Mouse (Mus musculus) cerebellum, adult 2 months (tissue): ENCODE results near the gene Rab6a.

Experiments
- CTCF ChIP-seq: fragments of 200-500 bp; IDR thresholded peaks from 2 replicates; pipeline ENCODE4 v1.5.1; 2011; ENCODE audit warnings: low read depth, mild to moderate bottlenecking, control low read depth, low read length, moderate library complexity, borderline replicate concordance; ENCODE audit not compliant: insufficient read depth
- POLR2A ChIP-seq: fragments of 200-500 bp; IDR thresholded peaks from 2 replicates; pipeline ENCODE4 v1.6.1; 2011; ENCODE audit warnings: low read length, control low read depth, borderline replicate concordance; ENCODE audit not compliant: insufficient read depth

DNA sequence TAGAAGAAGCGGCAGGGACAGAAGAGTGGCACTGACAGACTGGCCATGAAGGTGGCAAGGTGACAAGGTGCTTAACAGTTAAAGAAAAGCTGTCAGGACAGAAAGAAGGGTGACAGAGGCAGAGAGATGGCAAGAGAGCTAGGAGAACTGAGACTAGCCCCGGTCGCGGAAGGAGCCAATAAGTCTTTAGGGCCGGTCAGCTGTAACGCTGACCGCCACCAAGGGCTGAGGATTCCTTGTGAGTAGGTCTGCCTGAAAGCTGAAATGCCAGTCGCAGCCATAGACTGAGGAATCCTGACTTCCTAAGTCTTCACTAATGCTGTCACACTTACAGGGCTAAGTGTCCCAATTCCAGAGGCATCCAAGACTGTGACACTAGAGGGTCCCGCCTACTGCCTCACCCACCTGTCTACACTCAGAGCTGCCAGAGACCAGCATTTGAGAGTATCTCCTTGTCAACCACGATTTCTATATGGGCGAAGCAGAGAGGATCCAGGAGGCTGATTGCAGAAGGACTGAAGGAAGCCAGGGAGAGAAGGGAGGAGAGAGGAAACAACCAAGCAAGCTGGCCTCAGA lies 56.6 kb downstream of the Rab6a start:
- TF ChIP-seq POLR2A (no peak), CTCF (no peak)
